Mouse (Mus musculus) liver, embryonic 13.5 days (tissue): ENCODE measurements around the gene Camk2d. TPM values are rescaled to one million over a fixed set of nuclear protein-coding genes. Genes with fewer than 3 reads are reported as not detected.

Experiments used
- ATAC-seq: fragments of 200-750 bp; cut with Nextera tagmentation; 2 replicates; pipeline ENCODE4 v1.8.0; 2017; ENCODE audit warnings: low read depth, mild to moderate bottlenecking, moderate number of reproducible peaks, moderate library complexity
- DNase-seq: peaks from one replicate; pipeline ENCODE4 v3.0.0; 2022
- H3K27ac ChIP-seq: fragments of 300-500 bp; sonication (generic); 2 replicates; pipeline ENCODE4 v1.5.1; 2015; ENCODE audit warnings: moderate library complexity, mild to moderate bottlenecking, inconsistent platforms
- H3K27me3 ChIP-seq: fragments of 300-500 bp; sonication (generic); 2 replicates; pipeline ENCODE4 v1.6.1; 2015; ENCODE audit warnings: mild to moderate bottlenecking, inconsistent platforms
- H3K36me3 ChIP-seq: fragments of 300-500 bp; sonication (generic); 2 replicates; pipeline ENCODE4 v1.6.1; 2015; ENCODE audit warnings: mild to moderate bottlenecking, inconsistent platforms
- H3K4me1 ChIP-seq: fragments of 300-500 bp; sonication (generic); replicated peaks from 2 replicates; pipeline ENCODE4 v1.6.1; 2015; ENCODE audit warnings: inconsistent platforms
- H3K4me2 ChIP-seq: fragments of 300-500 bp; sonication (generic); 2 replicates; pipeline ENCODE4 v1.6.1; 2015; ENCODE audit warnings: inconsistent platforms, mild to moderate bottlenecking, moderate library complexity
- H3K4me3 ChIP-seq: fragments of 300-500 bp; sonication (generic); replicated peaks from 2 replicates; pipeline ENCODE4 v1.5.1; 2015; ENCODE audit warnings: mild to moderate bottlenecking, inconsistent platforms
- H3K9ac ChIP-seq: fragments of 300-500 bp; sonication (generic); 2 replicates; pipeline ENCODE4 v1.6.1; 2015; ENCODE audit warnings: mild to moderate bottlenecking, inconsistent platforms
- H3K9me3 ChIP-seq: fragments of 300-500 bp; sonication (generic); replicated peaks from 2 replicates; pipeline ENCODE4 v1.6.1; 2016; ENCODE audit warnings: inconsistent platforms
- WGBS: fragments of 180-500 bp; shearing (Covaris S2); methylation state at CpG from one replicate; pipeline ENCODE4 v1.1.7; 2015; ENCODE audit not compliant: insufficient replicate concordance; 5-methylcytosine and 5-hydroxymethylcytosine counted together
- polyA plus RNA-seq: library from polyadenylated mRNA; unstranded; fragments of >200 nt; fragmentation: Nextera tagmentation; extraction: Ambion mirVana; gene quantifications from 2 replicates; pipeline ENCODE4 v1.2.1, GENCODE M21; 2015

Gene Camk2d
- polyA plus RNA-seq, 1 experiment from 2014 or later = 2.9 TPM

- Histone ChIP-seq H3K9ac (peak overlapping the region; percentile 62), H3K36me3 (no peaks in the 10 kb centered on the region), H3K4me2 (peak overlapping the region; percentile 87), H3K4me3 (peak overlapping the region; percentile 67), H3K4me1 (0 out of 2 replicates have a peak, but pooled peaks cover 14% of the 10 kb centered on the region), H3K27ac (no peak overlapping the region), H3K9me3 (no peaks in the 10 kb centered on the region), H3K27me3 (peaks cover 24% of the 10 kb centered on the region)
- ATAC-seq (no peak), DNase-seq (no peak)
- WGBS = under 1% methylated on average over 29 of the region's 29 CpGs
Measured at GRCm38 (mm10) chr3:126597596-126598328, 1.7 kb downstream of the Camk2d start.

DNA sequence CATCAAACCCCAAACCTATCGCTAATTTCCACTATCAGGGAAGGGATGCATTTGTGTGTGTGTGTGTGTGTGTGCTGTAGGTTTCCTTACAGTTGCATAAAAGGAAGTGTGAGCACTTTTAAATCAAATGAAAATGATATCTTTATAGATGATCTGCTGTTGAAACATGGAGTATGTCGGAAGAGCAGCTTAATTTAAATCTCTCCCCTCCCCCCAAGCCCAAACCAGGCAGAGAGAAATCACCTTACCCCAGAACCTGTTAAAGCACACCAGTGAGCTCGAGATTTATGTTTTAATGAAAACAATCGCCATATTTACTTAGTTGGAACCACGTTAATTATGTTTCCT, 2.2 kb downstream of the Camk2d start:
- WGBS = 3% methylated on average over 5 of the region's 5 CpGs
- no peak overlapping the region for H3K27ac ChIP-seq
- H3K4me2 ChIP-seq = peak overlapping the region; percentile 87
- H3K27me3 ChIP-seq = peaks cover 24% of the 10 kb centered on the region
- peak overlapping the region; percentile 67 for H3K4me3 ChIP-seq
- DNase-seq (no peak), ATAC-seq (no peak)
- H3K9ac ChIP-seq = no peak overlapping the region
- H3K9me3 ChIP-seq = no peaks in the 10 kb centered on the region
- 0 out of 2 replicates have a peak, but pooled peaks cover 14% of the 10 kb centered on the region for H3K4me1 ChIP-seq
- no peaks in the 10 kb centered on the region for H3K36me3 ChIP-seq

- no peak overlapping the region for H3K4me3 ChIP-seq
- no peaks in the 10 kb centered on the region for H3K36me3 ChIP-seq
- H3K9ac ChIP-seq = no peak overlapping the region
- no peak overlapping the region for H3K27ac ChIP-seq
- no peak for ATAC-seq
- H3K4me1 ChIP-seq = 0 out of 2 replicates have a peak, but pooled peaks cover 14% of the 10 kb centered on the region
- peaks cover 24% of the 10 kb centered on the region for H3K27me3 ChIP-seq
- no peak overlapping the region for H3K4me2 ChIP-seq
- no peak for DNase-seq
- whole genome bisulfite sequencing = 56% methylated on average over 3 of the region's 3 CpGs
- no peaks in the 10 kb centered on the region for H3K9me3 ChIP-seq
Measured at GRCm38 (mm10) chr3:126598881-126599280, 2.8 kb downstream of the Camk2d start.

GRCm38 (mm10) chr3:126599335-126599734, 3.2 kb downstream of the Camk2d start:
- no peak overlapping the region for H3K4me3 ChIP-seq

GRCm38 (mm10) chr3:126599936-126600335, 3.8 kb downstream of the Camk2d start:
- Histone ChIP-seq H3K4me3 (no peak overlapping the region), H3K9ac (no peak overlapping the region), H3K27ac (no peak overlapping the region), H3K27me3 (peaks cover 24% of the 10 kb centered on the region), H3K36me3 (no peaks in the 10 kb centered on the region), H3K4me2 (no peak overlapping the region), H3K4me1 (0 out of 2 replicates have a peak, but pooled peaks cover 14% of the 10 kb centered on the region), H3K9me3 (no peaks in the 10 kb centered on the region)
- WGBS = 76% methylated on average over 10 of the region's 10 CpGs
- DNase-seq = no peak
- ATAC-seq = no peak

More at GRCm38 (mm10) chr3:126599335-126599734, 3.2 kb downstream of the Camk2d start:
- Histone ChIP-seq H3K4me2 (no peak overlapping the region), H3K9me3 (no peaks in the 10 kb centered on the region), H3K27me3 (peaks cover 24% of the 10 kb centered on the region), H3K36me3 (no peaks in the 10 kb centered on the region), H3K4me1 (0 out of 2 replicates have a peak, but pooled peaks cover 14% of the 10 kb centered on the region), H3K27ac (no peak overlapping the region), H3K9ac (no peak overlapping the region)
- 48% methylated on average over 2 of the region's 2 CpGs for WGBS
- DNase-seq = no peak
- no peak for ATAC-seq

- Histone ChIP-seq H3K4me3 (no peak overlapping the region), H3K4me1 (0 out of 2 replicates have a peak, but pooled peaks cover 4% of the 10 kb centered on the region), H3K9ac (no peak overlapping the region), H3K27ac (no peak overlapping the region), H3K4me2 (no peak overlapping the region), H3K27me3 (peaks cover 9% of the 10 kb centered on the region), H3K9me3 (no peaks in the 10 kb centered on the region), H3K36me3 (no peaks in the 10 kb centered on the region)
- ATAC-seq = no peak
- DNase-seq = no peak
- 66% methylated on average over 11 of the region's 11 CpGs for WGBS
Measured at GRCm38 (mm10) chr3:126602772-126603171, 6.7 kb downstream of the Camk2d start.

- H3K4me1 ChIP-seq = 0 out of 2 replicates have a peak, but pooled peaks cover 4% of the 10 kb centered on the region
- no peaks in the 10 kb centered on the region for H3K9me3 ChIP-seq
- no peaks in the 10 kb centered on the region for H3K36me3 ChIP-seq
- 68% methylated on average over 9 of the region's 9 CpGs for WGBS
- DNase-seq = no peak
- H3K4me2 ChIP-seq = no peak overlapping the region
- no peak overlapping the region for H3K9ac ChIP-seq
- ATAC-seq = no peak
- H3K27me3 ChIP-seq = no peaks in the 10 kb centered on the region
- H3K27ac ChIP-seq = no peak overlapping the region
- no peak overlapping the region for H3K4me3 ChIP-seq
Measured at GRCm38 (mm10) chr3:126604656-126605434, 8.7 kb downstream of the Camk2d start.

DNA sequence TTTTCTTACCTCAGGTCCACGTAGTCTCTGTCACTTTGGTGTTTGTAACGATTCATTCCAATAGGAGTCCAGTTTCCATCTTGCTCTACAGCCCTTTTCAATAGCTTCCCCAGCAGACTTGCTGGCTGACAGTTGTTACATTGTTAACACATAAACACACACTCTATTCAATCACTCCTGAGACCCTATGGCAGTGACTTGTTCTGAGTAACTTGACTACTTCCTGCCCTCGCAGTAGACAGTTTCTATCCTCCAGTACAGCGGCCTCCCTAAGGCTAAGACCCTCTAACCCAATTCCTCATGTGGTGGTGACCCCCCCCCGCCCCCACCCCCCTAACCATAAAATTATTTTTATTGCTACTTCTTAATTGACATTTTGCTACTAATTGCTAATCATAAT, 13.2 kb downstream of the Camk2d start:
- Histone ChIP-seq H3K4me2 (no peak overlapping the region), H3K9me3 (no peaks in the 10 kb centered on the region), H3K4me1 (0 out of 2 replicates have a peak, but pooled peaks cover 12% of the 10 kb centered on the region), H3K9ac (no peak overlapping the region), H3K27me3 (peaks cover 9% of the 10 kb centered on the region; the same call in 1 of the 2 replicates), H3K27ac (no peak overlapping the region), H3K4me3 (no peak overlapping the region), H3K36me3 (no peaks in the 10 kb centered on the region)
- ATAC-seq (no peak), DNase-seq (no peak)
- WGBS = 23% methylated on average over 5 of the region's 5 CpGs

GRCm38 (mm10) chr3:126609795-126610451, 13.8 kb downstream of the Camk2d start:
- Histone ChIP-seq H3K4me3 (no peak overlapping the region), H3K36me3 (no peaks in the 10 kb centered on the region), H3K4me2 (no peak overlapping the region), H3K27ac (no peak overlapping the region), H3K27me3 (peaks cover 9% of the 10 kb centered on the region; the same call in 1 of the 2 replicates), H3K9me3 (no peaks in the 10 kb centered on the region), H3K4me1 (0 out of 2 replicates have a peak, but pooled peaks cover 12% of the 10 kb centered on the region), H3K9ac (no peak overlapping the region)
- DNase-seq (no peak), ATAC-seq (no peak)
- 15% methylated on average over 14 of the region's 14 CpGs for WGBS

GRCm38 (mm10) chr3:126611624-126612023, 15.5 kb downstream of the Camk2d start:
- ATAC-seq = no peak
- H3K36me3 ChIP-seq = no peaks in the 10 kb centered on the region
- H3K9me3 ChIP-seq = no peaks in the 10 kb centered on the region
- 6% methylated on average over 7 of the region's 7 CpGs for WGBS
- no peak overlapping the region for H3K4me3 ChIP-seq
- H3K27me3 ChIP-seq = peaks cover 9% of the 10 kb centered on the region; the same call in 1 of the 2 replicates
- no peak overlapping the region for H3K4me2 ChIP-seq
- H3K4me1 ChIP-seq = 0 out of 2 replicates have a peak, but pooled peaks cover 12% of the 10 kb centered on the region
- no peak overlapping the region for H3K27ac ChIP-seq
- DNase-seq = no peak
- no peak overlapping the region for H3K9ac ChIP-seq
